Mouse (Mus musculus) limb, embryonic 14.5 days (tissue): Measurements from ENCODE around the gene Slc35e3. TPM values are rescaled to one million over a fixed set of nuclear protein-coding genes. Genes with fewer than 3 reads are reported as not detected.
"Not testable (repeated sequence)": the region's sequence is repeated elsewhere in the genome, so short reads cannot be mapped to it uniquely, and the experiment has no call there.

Source experiments
- ATAC-seq: fragments of 200-750 bp; cut with Nextera tagmentation; 2 replicates; pipeline ENCODE4 v1.8.0; 2017; ENCODE audit warnings: low read depth, moderate number of reproducible peaks, moderate TSS enrichment; ENCODE audit not compliant: low FRiP score
- DNase-seq: peaks from one replicate; pipeline ENCODE4 v3.0.0-alpha.2; 2015; ENCODE audit warnings: low spot score
- H3K27ac ChIP-seq: fragments of 300-500 bp; sonication (generic); replicated peaks from 2 replicates; pipeline ENCODE4 v1.5.1; 2014; ENCODE audit warnings: low read depth, mild to moderate bottlenecking, low read length, moderate library complexity, mixed read lengths
- H3K27me3 ChIP-seq: fragments of 300-500 bp; sonication (generic); 2 replicates; pipeline ENCODE4 v1.6.1; 2014; ENCODE audit warnings: low read length, mixed read lengths; ENCODE audit not compliant: control insufficient read depth, insufficient read depth
- H3K36me3 ChIP-seq: fragments of 300-500 bp; sonication (generic); 2 replicates; pipeline ENCODE4 v1.6.1; 2014; ENCODE audit warnings: mild to moderate bottlenecking, low read length, moderate library complexity, mixed read lengths; ENCODE audit not compliant: control insufficient read depth, insufficient read depth
- H3K4me1 ChIP-seq: fragments of 300-500 bp; sonication (generic); 2 replicates; pipeline ENCODE4 v1.6.1; 2014; ENCODE audit warnings: antibody characterized with exemption, low read length, mixed read lengths; ENCODE audit not compliant: control insufficient read depth, insufficient read depth
- H3K4me2 ChIP-seq: fragments of 300-500 bp; sonication (generic); replicated peaks from 2 replicates; pipeline ENCODE4 v1.6.1; 2014; ENCODE audit warnings: low read depth, mild to moderate bottlenecking, low read length, moderate library complexity; ENCODE audit not compliant: severe bottlenecking
- H3K4me3 ChIP-seq: fragments of 300-500 bp; sonication (generic); replicated peaks from 2 replicates; pipeline ENCODE4 v1.5.1; 2014; ENCODE audit warnings: low read length
- H3K9ac ChIP-seq: fragments of 300-500 bp; sonication (generic); 2 replicates; pipeline ENCODE4 v1.6.1; 2014; ENCODE audit warnings: mild to moderate bottlenecking, low read depth, low read length, moderate library complexity; ENCODE audit not compliant: severe bottlenecking
- H3K9me3 ChIP-seq: fragments of 300-500 bp; sonication (generic); 2 replicates; pipeline ENCODE4 v1.6.1; 2016; ENCODE audit warnings: low read length; ENCODE audit not compliant: control insufficient read depth
- POLR2A ChIP-seq: fragments of 200-500 bp; IDR thresholded peaks from 2 replicates; pipeline ENCODE4 v1.8.0; 2012; ENCODE audit warnings: inconsistent platforms, mild to moderate bottlenecking, moderate library complexity, borderline replicate concordance; ENCODE audit not compliant: insufficient read depth, insufficient read length; ENCODE audit errors: extremely low read depth
- WGBS: fragments of 180-500 bp; shearing (Covaris S2); extraction: QIAGEN DNeasy Blood & Tissue Kit; methylation state at CpG from one replicate; pipeline ENCODE4 v1.1.7; 2014; 5-methylcytosine and 5-hydroxymethylcytosine counted together
- polyA plus RNA-seq, 2 experiments: library from polyadenylated mRNA; depleted of rRNA in 1 of 2; stranded (reverse) in 1 of 2; unstranded in 1 of 2; fragments of >200 nt; fragmentation: Nextera tagmentation in 1 of 2; extraction: Ambion mirVana in 1 of 2; gene quantifications; 2 replicates each; pipeline versions ENCODE4 v1.2.1 to v1.2.3; 2012 to 2014

The Slc35e3 gene
- polyA plus RNA-seq, 2 experiments, result 21.7 to 36.2 TPM

DNA sequence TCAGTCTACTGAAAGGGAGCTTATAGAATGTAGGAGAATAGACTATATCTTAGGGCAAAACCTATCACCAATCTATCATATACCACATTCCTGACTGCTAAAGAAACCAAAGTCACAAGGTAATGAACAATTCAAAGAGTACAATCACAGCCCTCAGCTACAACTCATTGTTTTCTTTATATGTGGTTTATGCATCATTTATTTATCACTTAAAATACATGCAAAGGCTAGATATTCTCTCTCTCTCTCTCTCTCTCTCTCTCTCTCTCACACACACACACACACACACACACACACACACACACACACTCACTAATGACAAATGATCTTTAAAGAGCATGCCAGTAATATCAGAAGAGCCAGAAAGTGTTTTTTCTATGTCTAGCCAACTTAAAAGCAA, 40.4 kb downstream of the Slc35e3 start:
- H3K4me2 ChIP-seq, result no peak overlapping the region
- peaks cover 59% of the 10 kb centered on the region for H3K36me3 ChIP-seq
- DNase-seq (no peak), ATAC-seq (no peak)
- no peak overlapping the region for H3K9ac ChIP-seq
- no peaks in the 10 kb centered on the region for H3K9me3 ChIP-seq
- TF ChIP-seq POLR2A, result no peak
- no peak overlapping the region for H3K4me3 ChIP-seq
- H3K27me3 ChIP-seq, result no peaks in the 10 kb centered on the region
- H3K4me1 ChIP-seq, result peaks cover 4% of the 10 kb centered on the region
- H3K27ac ChIP-seq, result no peak overlapping the region

DNA sequence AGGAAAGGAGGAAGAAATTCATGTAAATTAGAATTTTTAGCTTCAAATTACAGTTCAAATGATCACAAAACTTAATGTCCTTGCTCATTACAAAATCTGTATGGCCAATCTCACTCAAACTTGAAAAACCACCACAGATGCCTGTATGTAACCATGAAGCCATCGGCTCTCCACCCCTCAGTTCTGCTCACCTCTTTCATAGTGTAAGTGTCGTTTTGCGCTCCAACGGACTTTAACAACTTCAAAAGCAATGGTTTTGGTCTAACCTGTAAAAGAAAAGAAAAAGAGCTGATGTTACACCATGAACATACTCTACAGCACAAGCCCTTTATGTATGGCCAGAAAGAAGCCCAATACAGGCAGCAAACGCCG, 41.2 kb downstream of the Slc35e3 start:
- Histone ChIP-seq H3K9ac (no peak overlapping the region), H3K9me3 (no peaks in the 10 kb centered on the region), H3K4me2 (no peak overlapping the region), H3K4me3 (no peak overlapping the region), H3K27ac (no peak overlapping the region), H3K4me1 (peaks cover 4% of the 10 kb centered on the region), H3K27me3 (no peaks in the 10 kb centered on the region), H3K36me3 (peaks cover 66% of the 10 kb centered on the region)
- no peak for DNase-seq
- 92% methylated on average over 6 of the region's 6 CpGs for WGBS
- no peak for TF ChIP-seq POLR2A
- ATAC-seq, result no peak

DNA sequence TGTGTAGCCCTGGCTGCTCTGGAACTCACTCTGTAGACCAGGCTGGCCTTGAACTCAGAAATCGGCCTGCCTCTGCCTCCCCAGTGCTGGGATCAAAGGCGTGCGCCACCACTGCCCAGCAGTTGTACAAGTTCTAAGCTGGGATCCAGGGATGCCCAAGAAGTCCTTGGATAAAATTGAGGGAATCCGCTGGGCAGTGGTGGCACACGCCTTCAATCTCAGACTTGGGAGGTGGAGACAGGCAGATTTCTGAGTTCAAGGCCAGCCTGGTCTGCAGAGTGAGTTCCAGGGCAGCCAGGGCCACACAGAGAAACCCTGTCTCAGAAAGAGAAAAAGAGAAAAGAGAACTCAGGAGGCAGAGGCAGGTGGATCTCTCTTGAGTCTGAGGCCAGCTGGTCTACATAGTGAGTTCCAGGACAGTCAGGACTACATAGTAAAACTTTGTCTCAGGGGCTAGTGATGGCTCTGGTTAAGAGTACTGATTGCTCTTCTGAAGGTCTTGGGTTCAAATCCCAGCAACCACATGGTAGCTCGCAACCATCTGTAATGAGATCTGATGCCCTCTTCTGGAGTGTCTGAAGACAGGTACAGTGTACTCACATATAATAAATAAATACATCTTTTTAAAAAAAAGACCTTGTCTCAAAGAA, 41.7 kb downstream of the Slc35e3 start:
- WGBS, result 96% methylated on average over 6 of the region's 6 CpGs
- not testable (repeated sequence) for H3K27me3 ChIP-seq, H3K4me2 ChIP-seq, H3K9me3 ChIP-seq, H3K9ac ChIP-seq, H3K4me1 ChIP-seq, H3K27ac ChIP-seq, H3K4me3 ChIP-seq, DNase-seq, ATAC-seq
- peaks cover 71% of the 10 kb centered on the region for H3K36me3 ChIP-seq

DNA sequence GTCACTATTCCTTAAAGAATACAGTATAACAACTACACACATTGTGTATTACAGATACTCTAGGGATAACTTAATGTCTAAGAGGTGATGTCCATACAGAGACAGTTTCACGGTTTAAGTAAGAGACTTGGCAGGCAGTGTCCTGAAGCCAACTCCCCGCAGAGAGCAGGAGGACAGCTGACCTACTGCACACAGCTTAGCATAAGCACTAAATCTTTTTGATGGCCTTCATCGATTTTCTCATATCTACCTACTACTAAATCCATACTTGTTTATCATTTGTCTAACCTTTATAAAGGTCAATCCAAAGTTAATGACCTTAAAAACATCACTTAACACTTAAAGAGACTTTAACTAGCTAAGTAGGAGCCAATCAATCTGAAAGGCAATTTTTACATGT, 42.7 kb downstream of the Slc35e3 start:
- no peaks in the 10 kb centered on the region for H3K4me1 ChIP-seq
- no peak for TF ChIP-seq POLR2A
- H3K27me3 ChIP-seq, result no peaks in the 10 kb centered on the region
- H3K9me3 ChIP-seq, result no peaks in the 10 kb centered on the region
- 89% methylated on average over 3 of the region's 3 CpGs for WGBS
- peaks cover 71% of the 10 kb centered on the region for H3K36me3 ChIP-seq
- H3K4me3 ChIP-seq, result no peak overlapping the region
- no peak overlapping the region for H3K9ac ChIP-seq
- no peak overlapping the region for H3K27ac ChIP-seq
- DNase-seq (no peak), ATAC-seq (no peak)
- no peak overlapping the region for H3K4me2 ChIP-seq

DNA sequence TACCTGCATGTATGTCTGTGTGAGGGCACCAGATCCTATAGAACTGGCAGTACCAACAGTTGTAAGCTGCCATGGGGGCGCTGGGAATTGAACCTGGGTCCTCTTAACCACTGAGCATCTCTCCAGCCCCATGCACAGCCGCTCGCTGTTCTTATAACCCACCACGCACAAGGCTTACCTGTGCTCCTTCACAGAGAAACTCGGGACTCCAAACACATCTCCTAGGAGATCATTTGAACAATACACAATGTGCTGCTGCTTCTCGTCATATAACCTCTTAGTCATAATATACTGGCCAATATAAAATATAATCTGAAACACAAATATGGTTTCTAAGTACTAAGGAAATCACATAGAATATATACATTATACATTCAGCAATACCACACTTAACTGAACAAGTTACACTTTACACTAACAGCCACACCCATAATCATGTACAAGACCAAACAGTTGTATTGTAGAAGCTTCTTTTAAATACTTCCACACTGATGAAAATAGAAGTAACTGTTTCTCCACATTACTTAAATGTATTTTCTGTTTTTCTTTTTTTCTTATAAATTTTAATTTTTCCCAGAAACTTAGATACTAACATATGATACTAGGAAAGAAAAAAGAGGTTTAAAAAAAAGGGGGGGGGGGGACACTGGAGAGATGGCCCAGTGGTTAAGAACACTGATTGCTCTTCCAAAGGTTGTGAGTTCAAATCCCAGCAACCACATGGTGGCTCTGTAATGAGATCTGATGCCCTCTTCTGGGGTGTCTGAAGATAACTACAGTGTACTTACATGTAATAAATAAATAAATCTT, 43.9 kb downstream of the Slc35e3 start:
- no peak overlapping the region for H3K4me3 ChIP-seq
- H3K9ac ChIP-seq, result no peak overlapping the region
- DNase-seq (no peak), ATAC-seq (no peak)
- no peaks in the 10 kb centered on the region for H3K27me3 ChIP-seq
- H3K4me1 ChIP-seq, result no peaks in the 10 kb centered on the region
- no peak overlapping the region for H3K4me2 ChIP-seq
- no peak for TF ChIP-seq POLR2A
- no peak overlapping the region for H3K27ac ChIP-seq
- peaks cover 81% of the 10 kb centered on the region for H3K36me3 ChIP-seq
- no peaks in the 10 kb centered on the region for H3K9me3 ChIP-seq
- WGBS, result 96% methylated on average over 6 of the region's 6 CpGs
